Mouse (Mus musculus): Measurements from ENCODE around the gene Chmp4b.

- TF ChIP-seq CTCF (conservative IDR thresholded peaks at IDR 0.05; ENCODE audit: insufficient read depth, insufficient read length, low read depth, low read length) (no peak), POLR2A (IDR thresholded peaks at IDR 0.05; ENCODE audit: low read depth, low read length) (no peak)
Measured at GRCm38 (mm10) chr2:154630531-154630930, 21.0 kb upstream of the Chmp4b start.

Data from kidney, adult 2 months (tissue).